Mouse (Mus musculus): Measurements from ENCODE around the gene Lmx1b.
A peak's percentile ranks its signal among the peaks of the same experiment; 100 is the strongest.

The Lmx1b gene

GRCm38 (mm10) chr2:33643721-33644713 lies 3.7 kb upstream of the Lmx1b start:
- DNase-seq, result no peak

DNA sequence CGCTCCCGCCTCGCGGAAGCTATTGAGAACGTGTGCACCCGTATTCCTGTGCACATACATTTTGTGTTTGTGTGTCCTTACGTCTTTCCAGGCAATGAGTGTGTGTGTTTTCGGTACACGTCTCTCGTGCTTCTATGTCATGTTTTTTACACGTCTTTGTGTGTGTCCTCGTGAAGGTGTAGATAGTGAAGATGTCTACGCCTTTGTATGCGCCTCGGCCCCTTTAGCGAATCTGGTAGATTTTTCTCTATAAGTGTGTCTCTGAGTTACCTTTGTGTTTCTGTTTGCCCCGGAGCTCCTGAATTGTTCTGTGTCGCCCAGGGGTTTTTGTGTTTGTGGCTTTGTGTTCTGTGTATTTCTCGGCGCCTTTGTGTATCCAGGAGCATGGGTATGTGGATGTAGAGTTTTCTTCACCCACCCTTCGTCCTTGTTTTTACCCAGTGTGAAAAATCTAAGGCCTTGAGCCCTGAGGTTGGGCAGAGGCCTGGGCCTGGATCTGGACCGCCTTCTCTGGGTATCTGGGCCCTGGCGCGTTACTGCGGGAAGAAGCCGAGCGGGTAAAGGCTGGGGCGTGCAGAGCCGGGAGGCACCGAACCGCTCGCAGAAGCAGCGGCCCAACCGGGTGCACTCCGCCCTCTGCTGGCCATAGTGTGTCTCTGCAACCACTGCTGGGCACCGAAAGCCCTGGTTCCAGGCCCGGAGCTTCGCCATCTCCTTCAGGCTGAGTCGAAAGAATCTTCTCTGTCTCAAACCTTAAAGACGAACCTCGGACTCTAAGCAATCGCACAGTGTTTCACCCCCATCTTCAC lies 2.5 kb upstream of the Lmx1b start:
- DNase-seq, result peak; percentile 67

DNA sequence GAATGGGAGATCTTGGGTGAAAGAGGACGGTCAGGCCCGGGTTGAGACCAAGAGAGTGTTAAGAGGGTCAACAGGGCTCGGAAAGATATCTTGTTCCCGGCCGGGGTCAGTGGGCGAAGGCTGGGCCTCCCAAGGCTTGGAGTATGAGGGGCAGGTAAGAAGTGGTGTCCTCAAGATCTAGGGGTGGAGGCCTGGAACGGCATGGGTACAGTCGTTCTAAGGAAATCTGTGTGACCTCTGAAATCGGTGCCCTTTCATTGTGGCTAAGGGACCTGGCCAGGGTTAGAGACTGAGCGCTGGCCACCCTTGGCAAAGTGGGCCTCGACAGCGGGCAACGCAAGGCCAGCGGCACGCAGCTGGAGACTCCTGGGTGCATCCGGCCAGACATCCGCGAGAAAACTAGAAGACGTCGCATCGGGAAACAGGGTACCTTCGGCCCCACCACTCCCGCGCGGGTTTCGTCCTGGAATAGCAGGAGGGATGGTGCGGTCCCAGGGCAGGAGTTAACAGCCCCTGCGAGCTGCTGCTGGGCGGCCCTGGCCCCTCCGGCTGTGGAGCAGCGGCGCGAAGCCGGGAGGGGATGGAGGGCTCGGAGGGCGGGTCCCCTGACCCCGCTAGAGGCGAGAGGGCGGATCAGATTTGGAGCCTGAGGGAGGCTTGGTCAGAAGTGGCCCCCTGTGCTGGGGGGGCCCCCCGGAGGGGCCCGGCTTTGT lies 1.7 kb upstream of the Lmx1b start:
- DNase-seq, result no peak

DNA sequence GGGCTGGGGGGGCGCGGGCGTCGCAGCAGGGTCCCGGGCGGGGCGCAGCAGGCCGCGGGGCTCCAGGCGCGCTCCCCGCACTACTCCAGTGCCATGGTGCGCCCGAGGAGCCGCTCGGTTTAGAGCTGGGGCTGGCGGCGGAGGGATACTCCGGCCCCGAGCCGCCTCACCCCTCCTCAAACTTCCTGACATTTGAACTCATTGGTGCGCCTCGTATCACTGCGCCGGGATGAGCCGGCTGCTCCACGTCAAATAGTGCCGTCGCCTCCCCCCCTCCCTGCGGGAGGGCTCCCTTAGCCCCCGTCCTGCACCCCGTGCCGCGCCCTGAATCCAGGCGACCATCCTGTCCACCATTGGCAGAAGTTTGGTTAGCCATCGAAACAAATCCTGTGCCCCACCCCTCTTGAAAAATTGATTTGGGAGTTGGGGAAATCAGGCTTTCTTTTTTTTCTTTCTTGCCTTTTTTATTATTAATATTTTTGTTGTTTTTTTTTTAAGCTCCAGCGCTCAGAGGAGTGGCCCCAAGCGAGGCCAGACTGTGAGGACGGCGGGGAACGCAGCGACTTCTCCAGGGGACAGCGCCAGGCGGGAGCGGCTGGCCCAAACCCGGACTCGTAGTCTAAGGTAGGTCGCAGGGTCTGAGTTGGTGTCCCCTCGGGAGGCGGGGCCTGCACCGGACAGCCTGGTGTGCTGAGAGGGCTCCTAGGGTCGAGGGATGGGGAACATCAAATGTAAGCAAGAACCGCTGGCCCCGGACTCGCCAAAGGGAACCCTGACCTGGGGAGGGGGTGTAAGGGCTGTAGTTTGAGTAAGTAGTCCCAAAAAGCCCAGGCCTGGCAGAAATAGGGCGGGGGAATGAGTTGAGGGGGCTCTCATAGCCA lies 907 bp upstream of the Lmx1b start:
- DNase-seq, result peak; percentile 35

GRCm38 (mm10) chr2:33639301-33640170 lies 775 bp downstream of the Lmx1b start:
- DNase-seq, result peak; percentile 26

DNA sequence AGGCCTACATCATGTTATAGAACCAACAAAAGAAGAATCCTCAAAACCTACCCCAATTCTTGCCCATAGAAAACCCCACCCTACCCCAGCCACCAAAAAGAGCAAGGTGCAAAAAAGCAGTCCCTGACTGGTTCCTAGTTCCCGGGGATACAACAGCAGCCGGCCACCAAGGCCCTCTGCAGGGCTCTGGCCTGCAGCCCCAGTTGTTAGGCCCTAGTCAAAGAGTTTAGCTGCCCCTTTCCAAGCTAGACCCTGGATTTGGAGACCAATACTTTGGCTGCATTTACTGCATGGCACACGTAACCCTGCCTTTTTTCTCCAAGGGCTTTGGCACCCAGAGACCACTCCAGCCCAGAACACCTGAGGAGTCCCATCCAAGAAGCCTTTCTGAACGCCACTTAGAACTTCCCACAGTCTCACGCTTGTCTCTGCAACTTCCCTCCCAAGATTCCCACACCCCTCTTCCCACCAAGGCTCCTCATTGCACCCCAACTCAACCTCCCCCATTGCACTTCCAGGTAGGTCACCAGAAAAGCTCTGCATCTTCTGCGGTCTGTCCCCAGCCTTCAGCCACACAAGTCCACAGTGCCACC lies 2.1 kb downstream of the Lmx1b start:
- no peak for DNase-seq

- DNase-seq, result no peak
Measured at GRCm38 (mm10) chr2:33637288-33637687, 3.0 kb downstream of the Lmx1b start.

- DNase-seq, result no peak
Measured at GRCm38 (mm10) chr2:33636628-33637188, 3.6 kb downstream of the Lmx1b start.

- DNase-seq, result no peak
Measured at GRCm38 (mm10) chr2:33636117-33636521, 4.2 kb downstream of the Lmx1b start.

- no peak for DNase-seq
Measured at GRCm38 (mm10) chr2:33635323-33636116, 4.8 kb downstream of the Lmx1b start.

DNA sequence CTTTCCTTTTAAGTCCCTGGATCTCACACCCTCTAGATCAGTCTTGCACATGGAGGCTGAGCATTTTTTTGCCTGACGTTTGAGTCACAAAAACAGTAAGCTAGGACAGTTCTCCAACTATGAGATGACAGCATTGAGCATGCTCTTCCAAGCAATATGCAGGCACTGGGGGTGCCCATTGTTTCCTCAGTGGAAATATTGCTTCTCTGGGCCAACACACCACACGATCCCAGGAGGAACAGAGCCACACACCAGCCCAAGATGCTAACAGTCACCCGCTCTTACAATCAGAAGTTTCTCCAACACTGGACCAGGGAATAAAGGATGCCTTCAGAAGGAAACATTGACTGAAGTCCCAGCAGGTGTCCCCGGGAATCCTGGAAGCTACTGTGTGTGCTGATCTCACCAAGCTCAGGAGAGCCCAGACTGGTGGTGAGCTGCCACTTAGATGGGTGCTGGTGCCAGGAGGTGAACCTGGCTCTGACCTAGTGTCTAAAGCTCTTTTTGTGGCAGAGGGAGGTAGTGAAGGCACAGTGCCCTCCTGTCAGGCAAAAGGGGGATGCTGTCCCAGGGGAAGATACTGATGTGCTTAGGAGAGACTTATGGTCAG lies 5.7 kb downstream of the Lmx1b start:
- DNase-seq, result no peak

- no peak for DNase-seq
Measured at GRCm38 (mm10) chr2:33633955-33634354, 6.4 kb downstream of the Lmx1b start.

DNA sequence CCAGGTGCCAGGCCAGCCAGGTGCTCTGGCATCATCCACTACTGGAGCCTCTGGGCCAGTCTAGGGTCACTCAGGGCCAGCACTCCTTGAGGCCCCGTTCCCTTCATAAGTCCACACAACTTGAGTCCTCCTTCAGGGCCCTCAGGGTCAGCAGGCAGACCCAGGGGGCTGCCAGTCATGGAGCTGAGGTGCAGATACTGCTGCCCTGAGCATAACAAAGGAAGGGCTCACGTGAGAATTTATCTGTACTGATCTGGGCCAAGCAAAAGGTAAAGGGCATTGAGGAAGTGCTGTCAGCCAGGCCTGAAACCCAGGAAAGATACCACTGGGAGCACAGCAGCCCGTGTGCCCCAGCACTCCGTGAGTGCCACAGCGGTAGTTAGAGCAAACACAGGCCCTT lies 7.1 kb downstream of the Lmx1b start:
- no peak for DNase-seq

DNA sequence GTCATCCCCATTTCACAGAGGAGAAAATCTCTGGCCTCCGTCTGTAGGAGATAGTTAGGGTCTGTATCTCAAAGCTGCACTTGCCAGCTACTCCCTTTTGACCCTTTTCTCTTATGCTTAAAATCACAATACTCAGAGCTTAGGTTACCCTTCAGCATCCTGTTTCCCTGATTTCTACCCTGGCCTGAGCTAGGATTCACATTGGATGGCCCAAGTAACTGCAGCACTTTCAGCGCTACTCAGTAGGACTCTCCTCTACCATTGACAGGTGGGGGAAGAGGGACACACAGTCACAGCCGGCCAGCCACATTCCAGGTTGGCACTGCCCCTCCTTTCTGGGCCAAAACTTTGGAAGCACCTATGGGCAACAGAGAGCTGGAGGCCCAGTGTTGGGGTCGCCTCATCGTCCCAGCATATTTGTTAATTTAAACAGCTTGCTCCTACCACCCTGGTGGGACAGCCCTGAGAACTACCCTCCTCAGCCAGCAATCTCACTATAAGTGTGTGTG lies 7.7 kb downstream of the Lmx1b start:
- DNase-seq, result no peak

DNA sequence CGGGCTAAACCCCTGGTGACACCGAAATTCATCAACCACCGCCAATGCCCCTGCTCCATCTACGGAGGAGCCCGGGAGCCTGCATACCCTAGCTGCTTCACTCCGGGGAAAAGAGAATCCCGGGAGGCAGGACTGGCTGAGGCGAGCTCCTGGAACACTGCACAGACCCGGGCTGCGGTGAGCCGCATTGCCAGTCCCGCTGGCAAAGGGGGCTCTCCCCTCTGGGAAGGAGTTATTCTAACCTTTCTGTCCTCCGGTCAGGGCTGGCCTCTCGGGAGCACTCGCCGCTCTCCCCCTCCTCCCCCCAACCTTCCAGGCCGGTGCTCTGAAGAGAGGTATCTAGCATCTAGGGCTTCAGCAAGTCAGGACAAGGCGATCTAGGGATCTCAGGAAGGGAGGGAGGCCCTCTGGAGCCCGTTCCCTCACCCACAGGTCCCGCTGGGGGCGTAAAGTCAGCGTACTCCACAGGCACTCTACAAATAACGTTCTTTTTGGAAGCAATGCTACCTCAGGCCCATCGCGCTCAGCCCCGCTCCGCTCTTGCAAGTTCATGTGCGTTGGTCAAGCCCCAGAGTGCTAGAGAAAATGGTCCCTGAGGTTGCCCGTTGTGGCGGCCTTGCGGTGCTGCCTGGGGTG lies 8.5 kb downstream of the Lmx1b start:
- no peak for DNase-seq

- no peak for DNase-seq
Measured at GRCm38 (mm10) chr2:33631022-33631707, 9.1 kb downstream of the Lmx1b start.
